Mouse (Mus musculus) T-cell, adult 2 months (primary cell): Measurements from ENCODE around the gene Spats1.
A peak's percentile ranks its signal among the peaks of the same experiment; 100 is the strongest.
"Not testable (repeated sequence)": the region's sequence is repeated elsewhere in the genome, so short reads cannot be mapped to it uniquely, and the experiment has no call there.

Experiments
- DNase-seq: peaks from one replicate; pipeline ENCODE4 v3.0.0; 2022; ENCODE audit warnings: low spot score

The Spats1 gene

DNA sequence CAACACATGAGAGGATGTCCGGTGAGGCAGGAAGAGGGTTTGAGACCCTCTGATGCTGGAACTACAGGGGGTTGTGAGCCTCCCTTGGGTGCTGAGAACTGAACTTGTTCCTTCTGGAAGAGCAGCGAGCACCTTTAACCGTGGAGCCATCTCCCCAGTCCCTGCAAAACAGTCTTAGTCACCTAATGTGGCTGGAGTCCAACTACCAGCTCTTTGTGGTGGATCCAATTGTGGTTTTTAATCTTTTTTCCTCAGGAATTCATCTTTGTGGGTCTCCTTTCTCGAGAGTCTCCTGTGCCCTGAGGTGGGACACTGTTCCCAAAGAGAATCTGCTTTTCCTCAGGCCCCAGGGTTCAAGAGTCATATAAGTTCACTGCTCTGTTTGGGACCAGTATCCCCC is 29.3 kb downstream of the Spats1 start:
- no peak for DNase-seq

DNA sequence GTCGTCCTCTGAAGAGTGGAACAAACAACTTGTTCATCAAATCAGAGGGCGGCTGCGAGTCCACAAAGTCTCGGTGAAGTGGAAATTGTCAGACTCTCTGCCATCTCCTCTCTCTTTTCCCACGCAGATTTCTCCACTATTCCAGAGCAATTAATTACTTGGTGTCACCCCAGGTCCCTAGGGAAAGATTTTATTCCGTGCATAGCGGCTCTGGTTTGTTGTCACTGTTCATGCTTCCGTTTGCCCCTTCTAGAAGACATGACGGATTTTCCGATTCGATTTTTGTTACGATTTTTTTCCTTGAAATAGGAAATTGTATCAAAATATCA is 41.0 kb downstream of the Spats1 start:
- no peak for DNase-seq

DNA sequence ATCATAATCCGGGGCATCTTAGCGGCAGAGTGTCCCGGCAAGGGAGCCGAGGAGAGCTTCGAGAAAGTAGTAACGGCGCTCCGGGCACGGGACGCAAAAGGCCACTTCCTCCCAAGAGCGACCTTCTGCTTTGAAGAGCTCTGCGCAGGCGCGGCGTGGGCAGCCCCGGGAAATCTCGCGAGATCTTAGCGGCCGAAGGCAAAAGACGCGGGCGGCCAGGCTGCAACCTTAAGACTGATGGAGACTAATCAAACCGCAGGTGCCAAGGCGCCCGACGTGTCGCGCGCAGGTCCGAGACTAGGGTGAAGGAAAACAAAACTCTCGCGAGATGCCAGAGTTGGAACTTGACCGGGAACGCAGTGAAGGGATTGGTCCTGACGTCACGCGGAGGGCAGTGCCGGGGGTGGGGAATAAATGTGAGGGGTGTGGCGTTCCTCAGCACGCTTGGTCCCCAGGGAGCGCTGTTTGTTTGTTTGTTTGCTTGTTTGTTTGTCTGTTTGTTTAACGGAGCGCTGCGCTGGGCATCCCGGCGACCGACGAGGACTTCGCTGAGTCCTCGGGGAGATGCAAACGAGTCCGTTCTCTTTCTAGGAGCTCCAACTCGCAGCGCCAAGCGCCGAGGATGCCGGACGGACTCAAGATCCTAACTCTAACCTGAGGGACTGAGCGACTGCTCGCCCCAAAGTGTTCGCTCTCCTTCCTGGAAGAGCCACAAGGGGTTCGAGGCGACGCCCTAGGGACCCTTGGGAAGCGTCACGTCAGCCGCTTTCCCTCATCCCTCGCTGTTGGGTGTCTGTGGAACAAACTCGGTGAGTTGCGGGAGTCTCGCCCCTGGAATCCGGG is 41.6 kb downstream of the Spats1 start, which contains the start of gene Cdc5l:
Gene Cdc5l, minus strand, starts transcription at position 319 of the 843 bp plus-strand sequence.
- DNase-seq = peak; percentile 94

DNA sequence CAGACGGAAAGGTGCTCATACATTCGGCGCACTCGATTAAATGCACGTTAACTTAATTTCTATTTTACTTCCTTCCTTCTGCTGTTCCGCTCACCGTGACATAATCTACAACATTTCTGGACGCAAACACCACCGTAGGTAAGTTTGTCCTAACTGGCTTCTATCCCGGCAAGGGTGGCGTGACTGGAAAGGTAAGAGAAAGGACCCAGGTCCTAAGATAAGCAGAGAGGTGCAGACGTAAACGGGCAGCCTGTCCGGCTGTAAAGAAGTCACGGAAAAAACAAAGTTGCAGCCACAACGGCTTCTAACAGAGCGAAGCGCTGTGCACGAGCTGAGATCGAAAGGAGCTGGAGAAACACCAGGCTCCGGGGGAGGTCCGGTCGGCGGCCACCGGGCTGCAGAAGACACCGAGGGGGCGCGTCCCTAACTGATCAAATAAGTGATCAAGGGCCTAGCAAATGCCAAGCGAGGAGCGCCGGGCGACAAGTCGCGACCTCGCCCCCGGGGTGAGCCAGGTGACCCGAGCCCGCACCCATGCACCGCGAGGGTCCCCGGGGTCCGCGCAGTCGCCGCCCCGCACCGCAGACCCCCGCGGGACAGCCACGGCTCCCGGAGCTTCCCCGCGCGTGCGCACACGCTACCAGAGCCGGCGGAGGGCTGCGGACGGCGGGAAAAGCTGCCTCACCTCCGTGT is 42.4 kb downstream of the Spats1 start:
- no peak for DNase-seq

DNA sequence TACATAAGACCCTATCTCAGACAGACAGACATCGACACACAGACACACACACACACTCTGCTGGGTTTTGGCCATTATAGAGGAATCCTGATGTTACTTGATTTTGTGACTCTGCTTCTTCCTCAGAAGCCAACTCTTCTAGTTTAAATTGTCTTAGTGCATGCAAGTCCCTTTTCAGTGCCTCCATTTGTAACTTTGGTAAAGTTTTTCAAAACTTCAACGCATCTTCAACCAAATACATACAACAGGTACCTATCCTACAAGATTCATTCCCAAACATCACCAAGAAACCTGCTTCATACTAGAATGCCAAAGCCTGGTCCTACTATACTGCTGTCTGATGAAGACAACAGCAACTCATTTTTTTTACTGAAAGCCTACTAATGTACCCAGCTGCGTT is 43.2 kb downstream of the Spats1 start:
- no peak for DNase-seq

DNA sequence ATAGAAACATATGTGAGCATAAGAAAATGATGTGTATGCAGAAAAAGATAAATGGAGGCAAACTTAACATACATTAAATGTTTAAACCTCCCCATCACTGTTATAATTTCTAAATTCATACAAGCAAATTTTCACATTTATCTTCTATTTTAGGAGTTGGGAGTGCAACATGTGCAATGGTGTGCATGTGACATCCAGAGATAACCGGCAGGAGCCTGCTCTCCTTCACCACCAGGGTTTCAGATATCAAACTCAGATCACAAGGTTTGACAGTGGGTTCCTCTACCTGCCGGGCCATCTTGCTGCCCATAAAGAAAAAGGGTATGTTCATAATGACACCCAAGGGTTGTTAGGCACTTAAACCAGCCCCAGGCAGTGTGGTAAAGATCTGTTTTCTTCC is 57.8 kb downstream of the Spats1 start:
- DNase-seq = no peak

DNA sequence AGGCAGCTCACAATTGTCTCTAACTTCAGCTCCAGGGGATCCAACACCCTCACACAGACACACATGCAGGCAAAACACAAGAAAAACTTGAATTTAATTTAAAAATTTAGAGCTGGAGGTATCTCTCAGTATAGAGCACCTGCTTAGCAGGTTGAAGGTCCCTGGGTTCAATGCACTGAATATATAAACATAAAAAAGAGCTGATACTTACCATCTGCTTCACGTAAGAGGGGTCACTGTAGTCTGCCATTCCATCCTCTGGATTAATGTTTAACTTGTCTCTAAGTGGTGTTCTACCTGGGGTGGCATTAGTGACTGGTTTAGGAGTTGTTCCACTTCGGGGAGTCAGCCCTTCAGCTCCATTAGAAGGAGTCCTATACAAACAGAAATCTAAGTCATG is 63.6 kb downstream of the Spats1 start:
- DNase-seq = not testable (repeated sequence)

DNA sequence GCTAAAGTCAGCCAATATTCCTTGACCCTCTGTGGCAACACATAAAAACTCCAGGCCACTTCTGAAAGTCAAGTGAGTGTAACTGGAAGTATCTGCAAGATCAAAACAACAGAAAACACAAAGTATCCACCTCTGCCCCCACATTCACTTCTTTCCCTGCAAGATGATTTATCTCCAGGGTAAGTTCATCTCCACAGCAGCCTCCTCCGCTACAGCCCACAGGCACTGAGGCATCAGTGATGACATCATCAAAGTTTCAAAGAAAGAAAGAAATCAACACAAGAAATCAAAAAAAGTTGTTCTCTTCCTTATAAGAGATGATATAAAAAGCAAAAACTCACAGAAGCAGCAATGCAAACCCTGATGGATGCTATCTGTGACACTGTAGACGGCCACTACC is 66.5 kb downstream of the Spats1 start:
- DNase-seq = no peak

DNA sequence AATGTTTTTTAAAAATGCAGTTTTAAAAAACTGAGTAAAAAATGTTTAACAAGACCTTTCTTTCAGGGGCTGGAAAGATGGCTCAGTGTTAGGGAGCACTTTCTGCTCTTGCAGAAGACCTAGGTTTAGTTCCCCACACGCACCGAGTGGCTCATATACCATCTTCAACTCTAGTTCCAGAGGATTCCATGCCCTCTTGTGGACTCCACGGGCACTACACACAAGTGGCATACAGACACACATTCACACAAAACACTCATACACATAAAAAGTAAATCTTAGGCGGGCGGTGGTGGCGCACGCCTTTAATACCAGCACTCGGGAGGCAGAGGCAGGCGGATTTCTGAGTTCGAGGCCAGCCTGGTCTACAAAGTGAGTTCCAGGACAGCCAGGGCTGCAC is 68.9 kb downstream of the Spats1 start:
- no peak for DNase-seq

DNA sequence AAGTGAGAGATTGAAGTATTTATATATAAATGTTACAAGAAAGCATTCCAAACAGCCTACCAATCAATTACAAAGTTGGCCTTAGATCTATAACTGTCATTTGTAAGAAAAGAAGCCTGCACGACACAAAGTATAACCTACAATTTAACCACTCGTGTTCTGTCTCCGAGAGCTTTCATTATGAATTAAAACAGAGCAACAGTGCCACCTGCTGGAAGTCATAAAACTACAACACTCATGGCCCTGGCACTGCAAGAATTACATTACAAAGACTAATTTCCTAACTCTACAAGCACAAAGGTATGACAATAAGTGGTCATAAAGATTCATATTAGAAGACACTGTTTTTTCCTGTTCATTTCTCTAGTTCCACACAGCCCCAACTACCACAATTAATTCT is 72.0 kb downstream of the Spats1 start:
- DNase-seq = peak; percentile 15

DNA sequence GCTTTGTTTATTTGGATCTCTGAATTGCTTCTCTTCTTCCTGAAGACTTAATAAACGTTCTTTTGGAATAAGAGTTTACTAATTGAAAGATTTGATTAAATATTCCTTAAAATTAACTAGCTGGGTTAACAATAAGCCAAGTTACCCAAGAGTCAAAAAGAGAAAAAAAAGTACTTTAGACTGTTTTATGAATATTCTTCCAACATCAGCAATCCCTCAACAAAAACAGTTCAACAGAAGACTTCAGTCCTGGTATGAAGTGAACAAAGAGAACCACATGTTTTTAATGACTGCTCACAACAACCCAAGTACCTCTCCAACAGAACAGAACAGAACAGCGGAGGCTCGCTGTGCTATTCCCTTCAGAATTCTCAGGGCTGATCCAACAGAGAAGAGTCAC is 72.6 kb downstream of the Spats1 start:
- no peak for DNase-seq

DNA sequence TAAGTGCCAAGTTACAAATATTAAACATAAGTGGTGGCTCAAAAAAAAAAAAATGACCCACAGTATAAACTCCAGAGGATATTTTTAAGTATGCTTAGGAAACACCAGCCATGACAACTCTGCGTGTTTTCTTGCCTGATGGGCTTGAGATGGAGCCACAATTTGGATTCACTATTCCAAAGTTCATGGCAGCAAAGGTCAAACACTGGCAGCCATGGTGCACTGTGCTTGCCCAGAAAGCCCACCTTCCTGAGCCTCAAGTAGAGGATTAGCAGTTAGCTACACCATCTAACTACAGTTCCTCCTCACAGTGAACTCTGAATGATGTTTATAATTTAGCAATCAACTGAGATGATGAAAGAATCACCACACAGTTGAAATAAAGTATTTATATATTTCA is 73.1 kb downstream of the Spats1 start:
- DNase-seq = no peak

DNA sequence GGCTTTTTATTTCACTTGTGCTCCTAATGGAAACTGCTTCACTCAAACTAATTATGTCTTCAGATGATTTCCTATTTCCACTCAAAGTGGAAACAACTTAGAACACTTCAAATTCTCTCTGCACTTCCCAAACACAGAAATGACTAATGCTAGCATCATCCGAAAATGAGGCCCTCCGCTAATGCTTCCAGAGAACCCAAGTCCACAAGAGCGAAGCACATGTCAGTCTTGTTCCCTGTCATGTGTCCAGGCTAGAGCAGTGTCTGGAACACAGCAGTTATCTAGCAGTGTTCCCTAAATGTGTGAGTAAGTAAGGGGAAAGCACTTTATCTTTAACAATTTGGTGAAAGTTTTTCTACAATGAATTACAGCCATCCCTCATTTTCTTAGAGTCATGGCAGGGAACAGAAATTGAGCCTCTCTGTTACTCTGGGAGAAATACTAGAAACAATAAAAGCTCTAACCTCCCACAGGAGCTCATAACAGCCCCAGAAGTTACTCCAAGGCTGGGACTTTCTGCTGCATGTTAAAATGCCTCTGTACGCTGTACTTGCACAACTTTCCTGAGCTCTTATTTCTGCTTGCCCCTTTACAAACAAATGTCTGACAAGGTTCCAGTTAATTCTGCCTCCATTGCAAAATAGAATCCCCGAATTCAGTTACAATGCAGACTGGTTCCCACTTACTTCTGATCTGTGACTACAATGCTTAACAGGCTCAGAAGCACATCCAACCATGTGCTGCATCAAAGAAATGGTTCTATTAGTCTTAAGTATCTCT is 73.9 kb downstream of the Spats1 start:
- no peak for DNase-seq

DNA sequence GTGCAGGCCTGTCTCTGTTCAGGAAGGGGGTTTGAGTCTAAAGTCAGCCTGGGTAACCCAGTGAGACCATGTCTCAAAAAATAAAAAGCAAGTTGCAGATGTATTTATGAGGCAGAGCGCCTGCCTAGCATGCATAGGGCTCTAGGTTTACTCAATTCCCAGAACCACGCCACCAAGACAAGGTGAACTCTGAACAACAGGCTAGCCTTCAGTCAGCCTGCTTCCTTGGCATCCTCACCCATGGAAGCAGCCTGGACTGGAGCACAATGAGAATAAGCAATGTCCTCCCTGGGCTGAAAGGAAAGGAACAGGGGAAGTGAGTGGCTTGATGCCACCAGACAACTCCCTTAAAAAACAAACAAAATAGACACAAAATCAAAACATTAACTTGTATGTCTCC is 77.2 kb downstream of the Spats1 start:
- no peak for DNase-seq

DNA sequence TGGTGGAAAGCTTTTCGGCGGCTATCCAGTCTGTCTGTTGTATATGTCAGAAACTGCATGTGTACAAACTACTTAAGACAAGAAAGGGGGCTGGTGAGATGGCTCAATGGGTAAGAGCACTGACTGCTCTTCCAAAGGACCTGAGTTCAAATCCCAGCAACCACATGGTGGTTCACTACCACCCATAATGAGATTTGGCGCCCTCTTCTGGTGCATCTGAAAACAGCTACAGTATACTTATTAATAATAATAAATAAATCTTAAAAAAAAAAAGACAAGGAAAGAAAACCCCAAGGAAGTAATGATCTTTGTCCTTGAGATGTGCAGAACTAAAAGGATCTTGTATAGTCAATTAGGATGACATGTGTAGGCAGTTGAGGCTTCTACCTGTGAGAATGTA is 77.7 kb downstream of the Spats1 start:
- DNase-seq = no peak

DNA sequence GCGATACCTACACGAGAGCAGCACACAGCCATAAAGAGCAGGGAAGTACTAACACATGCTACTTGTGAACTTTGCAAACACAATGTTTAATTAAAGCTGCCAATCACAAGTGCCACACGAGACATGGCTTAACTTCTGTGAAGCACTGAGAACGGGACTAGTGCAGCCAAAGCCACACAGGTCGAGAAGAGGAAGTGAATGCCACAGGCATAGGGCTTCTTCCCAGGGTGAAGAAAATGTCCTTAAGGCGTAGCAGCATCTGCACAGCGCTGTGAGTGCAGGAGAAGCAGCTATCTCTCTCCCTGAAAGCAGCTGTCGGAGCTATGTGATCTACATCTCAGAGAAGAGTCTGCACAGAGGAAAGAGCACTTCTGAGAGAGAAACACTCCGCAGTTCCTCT is 80.6 kb downstream of the Spats1 start:
- no peak for DNase-seq

DNA sequence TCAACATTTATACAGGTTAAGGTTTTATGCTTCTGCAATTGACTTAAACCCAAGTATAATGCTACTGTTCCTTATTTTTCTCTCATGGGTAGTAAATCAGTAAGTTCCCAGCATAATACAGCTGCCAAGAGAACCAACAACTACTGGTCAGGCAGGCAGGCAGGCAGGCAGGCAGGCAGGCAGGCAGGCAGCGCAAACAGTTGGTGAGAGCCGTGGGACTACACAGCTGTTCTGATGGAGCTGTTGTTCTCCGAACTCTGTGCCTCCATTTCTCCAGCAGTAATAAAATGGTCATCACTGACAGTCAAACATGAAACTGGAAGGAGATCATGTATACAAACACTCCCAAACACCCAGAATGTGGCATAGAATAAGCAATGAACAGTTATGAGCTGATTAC is 81.5 kb downstream of the Spats1 start:
- no peak for DNase-seq
